Mouse (Mus musculus): ENCODE data around the gene Esrrg. TPM values are rescaled to one million over a fixed set of nuclear protein-coding genes. Genes with fewer than 3 reads are reported as not detected.

Esrrg gene
- polyA plus RNA-seq, 1 experiment from 2014 or later = 5.0 TPM

DNA sequence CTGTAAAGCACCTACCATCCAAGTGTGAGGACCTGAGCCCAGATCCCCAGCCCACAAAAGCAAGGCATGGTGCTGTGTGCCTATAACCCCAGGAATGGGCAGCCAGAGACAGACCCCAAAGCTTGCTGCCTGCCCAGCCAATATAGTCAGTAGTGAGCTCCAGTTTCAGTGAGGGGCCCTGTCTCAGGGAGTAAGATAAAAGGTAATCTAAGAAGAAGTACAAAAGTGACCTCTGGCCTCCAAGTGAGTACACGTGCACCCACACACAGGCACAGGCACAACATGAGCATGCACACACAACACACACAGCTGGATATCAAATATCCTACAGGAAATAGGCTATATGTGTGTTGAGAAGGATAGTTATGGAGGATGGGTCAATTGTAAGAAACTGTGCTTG, 286.9 kb downstream of the Esrrg start:
- no peaks in the 10 kb centered on the region for H3K9me3 ChIP-seq (ENCODE audit: control insufficient read depth, low read length)
- WGBS = 61% methylated on average over 1 of the region's 1 CpGs
- DNase-seq (ENCODE audit: low spot score) = no peak
- no peak overlapping the region for H3K4me3 ChIP-seq (ENCODE audit: low read depth, low read length)
- ATAC-seq (replicated peaks; ENCODE audit: low FRiP score) = no peak
- no peak overlapping the region for H3K4me2 ChIP-seq (ENCODE audit: low read depth, low read length, severe bottlenecking)
- H3K9ac ChIP-seq (ENCODE audit: low read length) = no peak overlapping the region
- no peaks in the 10 kb centered on the region for H3K36me3 ChIP-seq (ENCODE audit: control insufficient read depth, insufficient read depth, low read length)
- no peaks in the 10 kb centered on the region for H3K27me3 ChIP-seq (ENCODE audit: control insufficient read depth, insufficient read depth, low read length)
- no peak overlapping the region for H3K27ac ChIP-seq (ENCODE audit: low read depth, low read length)
- H3K4me1 ChIP-seq (replicated peaks; ENCODE audit: control insufficient read depth, insufficient read depth, low read length) = no peaks in the 10 kb centered on the region

DNA sequence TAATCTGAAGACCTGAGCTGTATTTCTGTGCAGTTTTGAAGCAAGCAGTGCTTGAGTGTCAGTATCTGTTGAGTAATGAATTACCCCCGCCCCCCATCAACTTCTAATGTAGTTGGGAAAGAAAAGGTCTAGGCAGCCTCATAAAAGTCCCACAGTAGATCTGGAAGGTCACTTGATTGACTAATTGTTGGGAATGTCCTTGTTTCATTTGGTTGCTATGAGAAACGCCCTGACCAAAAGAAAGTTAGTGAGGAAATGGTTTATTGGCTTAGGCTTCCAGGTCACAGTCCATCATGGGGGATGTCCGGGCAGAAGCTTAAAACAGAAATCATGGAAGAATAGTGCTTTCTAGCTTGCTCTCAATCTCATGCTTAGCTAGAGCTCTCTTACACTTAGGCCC, 287.7 kb downstream of the Esrrg start:
- Histone ChIP-seq H3K9me3 (ENCODE audit: control insufficient read depth, low read length) (no peaks in the 10 kb centered on the region), H3K4me1 (replicated peaks; ENCODE audit: control insufficient read depth, insufficient read depth, low read length) (no peaks in the 10 kb centered on the region), H3K27ac (ENCODE audit: low read depth, low read length) (no peak overlapping the region), H3K9ac (ENCODE audit: low read length) (no peak overlapping the region), H3K4me2 (ENCODE audit: low read depth, low read length, severe bottlenecking) (no peak overlapping the region), H3K36me3 (ENCODE audit: control insufficient read depth, insufficient read depth, low read length) (no peaks in the 10 kb centered on the region), H3K27me3 (ENCODE audit: control insufficient read depth, insufficient read depth, low read length) (no peaks in the 10 kb centered on the region), H3K4me3 (ENCODE audit: low read depth, low read length) (no peak overlapping the region)
- WGBS = 84% methylated on average over 3 of the region's 3 CpGs
- ATAC-seq (replicated peaks; ENCODE audit: low FRiP score) = no peak
- DNase-seq (ENCODE audit: low spot score) = no peak

- no peaks in the 10 kb centered on the region for H3K9me3 ChIP-seq (ENCODE audit: control insufficient read depth, low read length)
- no peaks in the 10 kb centered on the region for H3K27me3 ChIP-seq (ENCODE audit: control insufficient read depth, insufficient read depth, low read length)
- H3K4me2 ChIP-seq (ENCODE audit: low read depth, low read length, severe bottlenecking) = no peak overlapping the region
- DNase-seq (ENCODE audit: low spot score) = no peak
- no peaks in the 10 kb centered on the region for H3K36me3 ChIP-seq (ENCODE audit: control insufficient read depth, insufficient read depth, low read length)
- H3K4me3 ChIP-seq (ENCODE audit: low read depth, low read length) = no peak overlapping the region
- WGBS = 96% methylated on average over 7 of the region's 7 CpGs
- H3K4me1 ChIP-seq (replicated peaks; ENCODE audit: control insufficient read depth, insufficient read depth, low read length) = no peaks in the 10 kb centered on the region
- H3K9ac ChIP-seq (ENCODE audit: low read length) = no peak overlapping the region
- H3K27ac ChIP-seq (ENCODE audit: low read depth, low read length) = no peak overlapping the region
- ATAC-seq (replicated peaks; ENCODE audit: low FRiP score) = no peak
These were observed 288.3 kb downstream of the Esrrg start for GRCm38 (mm10) chr1:187896910-187897309.

DNA sequence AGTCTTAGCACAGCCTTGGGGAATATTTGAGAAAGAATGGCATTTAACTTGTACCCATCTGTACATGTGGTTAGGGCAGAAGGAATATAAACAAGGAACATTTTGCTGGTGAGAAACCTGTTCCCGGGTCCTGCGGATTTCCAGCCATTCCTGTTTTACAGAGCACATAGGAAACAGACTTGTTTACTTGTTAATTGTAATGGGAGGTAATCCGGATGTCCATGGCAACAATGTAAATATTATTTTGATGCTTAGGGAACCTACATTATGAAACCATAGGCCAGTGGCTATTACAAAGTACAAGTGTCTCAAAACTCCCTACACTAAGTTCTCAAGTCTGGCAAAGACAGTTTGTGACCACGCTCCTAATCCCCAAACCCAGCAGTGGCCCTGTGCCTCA, 290.9 kb downstream of the Esrrg start:
- 68% methylated on average over 4 of the region's 4 CpGs for WGBS
- Histone ChIP-seq H3K4me1 (replicated peaks; ENCODE audit: control insufficient read depth, insufficient read depth, low read length) (no peaks in the 10 kb centered on the region), H3K27me3 (ENCODE audit: control insufficient read depth, insufficient read depth, low read length) (no peaks in the 10 kb centered on the region), H3K27ac (ENCODE audit: low read depth, low read length) (no peak overlapping the region), H3K4me3 (ENCODE audit: low read depth, low read length) (no peak overlapping the region), H3K9me3 (ENCODE audit: control insufficient read depth, low read length) (no peaks in the 10 kb centered on the region), H3K9ac (ENCODE audit: low read length) (no peak overlapping the region), H3K4me2 (ENCODE audit: low read depth, low read length, severe bottlenecking) (no peak overlapping the region), H3K36me3 (ENCODE audit: control insufficient read depth, insufficient read depth, low read length) (no peaks in the 10 kb centered on the region)
- no peak for DNase-seq (ENCODE audit: low spot score)
- no peak for ATAC-seq (replicated peaks; ENCODE audit: low FRiP score)

DNA sequence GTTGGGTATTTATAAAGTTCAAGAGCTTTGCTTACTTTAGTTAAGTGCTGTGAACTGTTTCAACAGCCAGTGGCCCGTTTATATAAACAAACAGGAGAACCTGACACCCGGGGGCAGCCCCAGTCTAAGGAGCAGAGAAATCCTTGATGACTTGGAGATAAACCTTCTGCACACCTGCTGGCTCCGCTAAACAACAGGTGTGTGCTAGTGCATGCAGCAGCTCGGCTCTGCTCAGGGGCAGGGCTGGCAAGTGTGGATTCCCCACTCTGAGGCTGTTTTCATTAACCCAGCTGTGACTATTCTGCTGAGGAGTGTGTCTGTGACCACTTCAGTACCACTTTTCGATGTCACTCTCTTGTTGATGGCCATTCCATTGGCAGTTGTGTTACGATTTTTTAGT, 292.2 kb downstream of the Esrrg start:
- 73% methylated on average over 6 of the region's 6 CpGs for WGBS
- Histone ChIP-seq H3K4me2 (ENCODE audit: low read depth, low read length, severe bottlenecking) (no peak overlapping the region), H3K36me3 (ENCODE audit: control insufficient read depth, insufficient read depth, low read length) (no peaks in the 10 kb centered on the region), H3K4me3 (ENCODE audit: low read depth, low read length) (no peak overlapping the region), H3K9ac (ENCODE audit: low read length) (no peak overlapping the region), H3K27ac (ENCODE audit: low read depth, low read length) (no peak overlapping the region), H3K27me3 (ENCODE audit: control insufficient read depth, insufficient read depth, low read length) (no peaks in the 10 kb centered on the region), H3K4me1 (replicated peaks; ENCODE audit: control insufficient read depth, insufficient read depth, low read length) (no peaks in the 10 kb centered on the region), H3K9me3 (ENCODE audit: control insufficient read depth, low read length) (no peaks in the 10 kb centered on the region)
- ATAC-seq (replicated peaks; ENCODE audit: low FRiP score) (no peak), DNase-seq (ENCODE audit: low spot score) (no peak)

DNA sequence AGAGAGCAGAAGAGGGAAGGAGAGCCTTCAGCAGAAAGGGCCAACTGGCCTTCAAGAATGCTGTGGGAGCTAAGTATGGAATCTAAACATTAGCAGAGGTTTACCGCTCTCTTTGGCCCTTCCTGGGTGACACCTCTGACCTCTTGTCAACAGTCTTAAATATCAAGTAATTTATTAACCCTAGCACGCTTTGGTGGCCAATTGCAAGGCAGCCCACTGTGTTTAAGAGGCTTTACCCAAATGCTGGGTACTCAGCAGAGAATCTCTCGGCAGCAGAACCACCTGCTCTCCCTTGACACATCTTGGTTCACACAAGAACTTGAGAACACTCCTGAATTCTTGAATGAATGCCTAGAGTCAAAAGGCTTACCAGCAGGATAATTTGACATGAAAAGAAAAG, 293.6 kb downstream of the Esrrg start:
- ATAC-seq (replicated peaks; ENCODE audit: low FRiP score) = no peak
- no peaks in the 10 kb centered on the region for H3K36me3 ChIP-seq (ENCODE audit: control insufficient read depth, insufficient read depth, low read length)

DNA sequence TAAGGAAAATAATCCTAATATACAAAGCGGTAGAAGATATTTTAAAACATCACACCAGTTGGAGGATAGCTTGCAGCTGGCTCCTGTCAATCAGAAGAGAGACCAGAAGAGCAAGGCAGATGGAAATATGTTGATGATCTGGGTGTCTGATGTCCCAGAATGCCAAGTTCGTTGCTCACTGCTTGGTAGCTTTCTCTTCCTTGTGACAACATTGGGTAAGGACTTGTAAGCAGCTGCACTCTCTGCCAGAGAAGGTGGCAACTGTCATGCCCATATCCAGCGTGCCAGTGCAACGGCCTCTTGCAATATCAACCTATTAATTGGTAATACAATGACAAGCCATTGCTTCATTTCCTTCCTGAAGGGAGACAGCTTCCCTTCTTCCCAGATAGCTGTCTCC, 296.1 kb downstream of the Esrrg start:
- H3K27ac ChIP-seq (ENCODE audit: low read depth, low read length) = no peak overlapping the region
- no peak overlapping the region for H3K4me2 ChIP-seq (ENCODE audit: low read depth, low read length, severe bottlenecking)
- no peaks in the 10 kb centered on the region for H3K9me3 ChIP-seq (ENCODE audit: control insufficient read depth, low read length)
- no peak overlapping the region for H3K4me3 ChIP-seq (ENCODE audit: low read depth, low read length)
- no peak overlapping the region for H3K9ac ChIP-seq (ENCODE audit: low read length)
- 91% methylated on average over 4 of the region's 4 CpGs for WGBS
- no peak for DNase-seq (ENCODE audit: low spot score)
- H3K36me3 ChIP-seq (ENCODE audit: control insufficient read depth, insufficient read depth, low read length) = no peaks in the 10 kb centered on the region
- H3K4me1 ChIP-seq (replicated peaks; ENCODE audit: control insufficient read depth, insufficient read depth, low read length) = peaks cover 6% of the 10 kb centered on the region
- no peak for ATAC-seq (replicated peaks; ENCODE audit: low FRiP score)
- H3K27me3 ChIP-seq (ENCODE audit: control insufficient read depth, insufficient read depth, low read length) = no peaks in the 10 kb centered on the region

More for the DNA sequence above, 293.6 kb downstream of the Esrrg start:
- 69% methylated on average over 3 of the region's 3 CpGs for WGBS
- Histone ChIP-seq H3K9ac (ENCODE audit: low read length) (no peak overlapping the region), H3K27me3 (ENCODE audit: control insufficient read depth, insufficient read depth, low read length) (no peaks in the 10 kb centered on the region), H3K4me3 (ENCODE audit: low read depth, low read length) (no peak overlapping the region), H3K27ac (ENCODE audit: low read depth, low read length) (no peak overlapping the region), H3K4me2 (ENCODE audit: low read depth, low read length, severe bottlenecking) (no peak overlapping the region), H3K4me1 (replicated peaks; ENCODE audit: control insufficient read depth, insufficient read depth, low read length) (no peaks in the 10 kb centered on the region), H3K9me3 (ENCODE audit: control insufficient read depth, low read length) (no peaks in the 10 kb centered on the region)
- no peak for DNase-seq (ENCODE audit: low spot score)

DNA sequence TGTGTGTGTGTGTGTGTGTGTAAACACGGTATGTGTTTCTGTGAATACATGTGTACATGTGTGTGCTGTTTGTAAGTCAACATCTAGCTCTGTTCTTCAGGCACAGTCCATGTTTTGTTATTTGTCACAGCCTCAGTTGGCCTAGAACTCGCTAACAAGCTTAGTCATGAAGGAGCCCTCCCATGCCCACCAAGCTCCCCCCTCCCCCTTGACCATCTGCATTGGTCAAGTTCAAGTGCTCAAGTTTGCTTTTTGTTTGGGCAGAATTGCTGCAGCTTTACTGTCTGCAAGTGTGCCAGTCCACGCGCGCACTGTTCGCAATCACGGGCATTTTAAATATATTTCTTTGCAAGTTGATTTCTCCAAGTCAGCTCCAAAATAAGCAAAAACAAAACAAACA, 298.8 kb downstream of the Esrrg start:
- Histone ChIP-seq H3K36me3 (ENCODE audit: control insufficient read depth, insufficient read depth, low read length) (no peaks in the 10 kb centered on the region), H3K27me3 (ENCODE audit: control insufficient read depth, insufficient read depth, low read length) (no peaks in the 10 kb centered on the region), H3K9me3 (ENCODE audit: control insufficient read depth, low read length) (no peaks in the 10 kb centered on the region), H3K4me1 (replicated peaks; ENCODE audit: control insufficient read depth, insufficient read depth, low read length) (peaks cover 6% of the 10 kb centered on the region), H3K27ac (ENCODE audit: low read depth, low read length) (no peak overlapping the region), H3K4me3 (ENCODE audit: low read depth, low read length) (no peak overlapping the region), H3K4me2 (ENCODE audit: low read depth, low read length, severe bottlenecking) (no peak overlapping the region), H3K9ac (ENCODE audit: low read length) (no peak overlapping the region)
- 52% methylated on average over 7 of the region's 7 CpGs for WGBS
- DNase-seq (ENCODE audit: low spot score) = no peak
- no peak for ATAC-seq (replicated peaks; ENCODE audit: low FRiP score)

- H3K4me2 ChIP-seq (ENCODE audit: low read depth, low read length, severe bottlenecking) = no peak overlapping the region
- peaks cover 6% of the 10 kb centered on the region for H3K4me1 ChIP-seq (replicated peaks; ENCODE audit: control insufficient read depth, insufficient read depth, low read length)
- H3K4me3 ChIP-seq (ENCODE audit: low read depth, low read length) = no peak overlapping the region
- H3K9ac ChIP-seq (ENCODE audit: low read length) = no peak overlapping the region
- no peaks in the 10 kb centered on the region for H3K36me3 ChIP-seq (ENCODE audit: control insufficient read depth, insufficient read depth, low read length)
- no peak for DNase-seq (ENCODE audit: low spot score)
- WGBS = 1% methylated on average over 3 of the region's 3 CpGs
- H3K27me3 ChIP-seq (ENCODE audit: control insufficient read depth, insufficient read depth, low read length) = no peaks in the 10 kb centered on the region
- no peak overlapping the region for H3K27ac ChIP-seq (ENCODE audit: low read depth, low read length)
- H3K9me3 ChIP-seq (ENCODE audit: control insufficient read depth, low read length) = no peaks in the 10 kb centered on the region
- ATAC-seq (replicated peaks; ENCODE audit: low FRiP score) = peak; percentile 71
These were observed 299.3 kb downstream of the Esrrg start for GRCm38 (mm10) chr1:187907871-187908270.

All from forebrain, embryonic 11.5 days (tissue).